21 mouse cellular contexts compared by ENCODE assay signal in genomic region chr5:127289659-127290058, GRCm38 (mm10). TPM values are rescaled to one million over a fixed set of nuclear protein-coding genes. Genes with fewer than 3 reads are reported as not detected.
"Had no signal": no experiment of that assay in that cellular context is flagged by ENCODE, and none has a peak within 500 bp of the region (broad histone marks: within the 10 kb centered on the region; RNA-seq: fewer than 3 reads in every experiment).

No protein-coding gene starts in this region.

- H3K9me3 ChIP-seq: heart, embryonic 10.5 days; hindbrain, embryonic 10.5 days; intestine, embryonic 15.5 days; limb, embryonic 10.5 days had no signal

- DNase-seq: gastrocnemius, adult 2 months; gastrocnemius, postnatal 10 days; gastrocnemius, postnatal 25 days; kidney, adult 18-20 months; kidney, adult 8-10 months; kidney, postnatal 10 days; kidney, postnatal 25 days; kidney, postnatal 4 days; liver had no signal

- H3K27me3 ChIP-seq: heart, embryonic 12.5 days; hindbrain, embryonic 12.5 days; intestine, embryonic 15.5 days; limb, embryonic 12.5 days had no signal

- H3K4me1 ChIP-seq: intestine, embryonic 15.5 days had no signal

- H3K36me3 ChIP-seq: heart, embryonic 10.5 days; heart, embryonic 12.5 days; hindbrain, embryonic 12.5 days; intestine, embryonic 15.5 days had no signal

- H3K4me3 ChIP-seq: heart, embryonic 10.5 days; heart, embryonic 12.5 days; hindbrain, embryonic 10.5 days; hindbrain, embryonic 12.5 days; intestine, embryonic 15.5 days; layer of hippocampus, adult 2 months; left cerebral cortex, adult 2 months; limb, embryonic 10.5 days; limb, embryonic 12.5 days had no signal

- ATAC-seq: inflammation-experienced regulatory T-cells, adult 6 months; intestine, embryonic 15.5 days; intestine, postnatal 0 days had no signal

RNA-seq across cellular contexts. Expression of gene Tmem132c, which starts 48.1 kb away (rescaled TPM):
- total RNA-seq: granulocyte monocyte progenitor cell, adult 5-6 weeks had no signal
